Mouse (Mus musculus): Measurements from ENCODE around the gene Ccnd3. TPM values are rescaled to one million over a fixed set of nuclear protein-coding genes. Genes with fewer than 3 reads are reported as not detected.

The Ccnd3 gene
- polyA plus RNA-seq, 1 experiment from 2014 or later = 76.5 TPM

GRCm38 (mm10) chr17:47518205-47518604 lies 13.4 kb downstream of the Ccnd3 start:
- H3K27ac ChIP-seq (replicated peaks) = peak overlapping the region; percentile 25
- no peaks in the 10 kb centered on the region for H3K27me3 ChIP-seq (replicated peaks)
- WGBS = 46% methylated on average over 8 of the region's 8 CpGs
- no peak overlapping the region for H3K4me3 ChIP-seq (replicated peaks)
- no peaks in the 10 kb centered on the region for H3K36me3 ChIP-seq
- ATAC-seq (ENCODE audit: low FRiP score) = no peak
- H3K4me1 ChIP-seq = peaks cover 15% of the 10 kb centered on the region
- no peak overlapping the region for H3K4me2 ChIP-seq
- no peak overlapping the region for H3K9ac ChIP-seq (replicated peaks)
- no peaks in the 10 kb centered on the region for H3K9me3 ChIP-seq (replicated peaks)

- Histone ChIP-seq H3K4me3 (replicated peaks) (no peak overlapping the region; the same call in 1 of the 2 replicates), H3K4me2 (peak overlapping the region; percentile 50), H3K27me3 (replicated peaks) (no peaks in the 10 kb centered on the region), H3K27ac (replicated peaks) (peak overlapping the region; percentile 77), H3K9ac (replicated peaks) (peak overlapping the region; percentile 36), H3K9me3 (replicated peaks) (no peaks in the 10 kb centered on the region), H3K36me3 (no peaks in the 10 kb centered on the region), H3K4me1 (peaks cover 16% of the 10 kb centered on the region)
- peak; percentile 84 for ATAC-seq (ENCODE audit: low FRiP score)
- 3% methylated on average over 17 of the region's 17 CpGs for WGBS
These were observed 16.9 kb downstream of the Ccnd3 start for GRCm38 (mm10) chr17:47521551-47522258.

GRCm38 (mm10) chr17:47522536-47522935 lies 17.7 kb downstream of the Ccnd3 start:
- no peaks in the 10 kb centered on the region for H3K36me3 ChIP-seq
- WGBS = 75% methylated on average over 4 of the region's 4 CpGs
- H3K9me3 ChIP-seq (replicated peaks) = no peaks in the 10 kb centered on the region
- ATAC-seq (ENCODE audit: low FRiP score) = no peak
- H3K4me1 ChIP-seq = peaks cover 24% of the 10 kb centered on the region
- no peak overlapping the region for H3K9ac ChIP-seq (replicated peaks)
- no peak overlapping the region for H3K4me2 ChIP-seq
- H3K27me3 ChIP-seq (replicated peaks) = no peaks in the 10 kb centered on the region
- no peak overlapping the region for H3K4me3 ChIP-seq (replicated peaks)
- peak overlapping the region; percentile 77; the same call in 1 of the 2 replicates for H3K27ac ChIP-seq (replicated peaks)

- Histone ChIP-seq H3K4me1 (peaks cover 24% of the 10 kb centered on the region), H3K36me3 (no peaks in the 10 kb centered on the region), H3K9me3 (replicated peaks) (no peaks in the 10 kb centered on the region), H3K4me2 (no peak overlapping the region), H3K27me3 (replicated peaks) (no peaks in the 10 kb centered on the region), H3K9ac (replicated peaks) (no peak overlapping the region), H3K4me3 (replicated peaks) (no peak overlapping the region), H3K27ac (replicated peaks) (no peak overlapping the region)
- no peak for ATAC-seq (ENCODE audit: low FRiP score)
- WGBS = 76% methylated on average over 18 of the region's 18 CpGs
These were observed 18.4 kb downstream of the Ccnd3 start for GRCm38 (mm10) chr17:47523211-47523682.

GRCm38 (mm10) chr17:47524055-47524454 lies 19.2 kb downstream of the Ccnd3 start:
- no peak overlapping the region for H3K27ac ChIP-seq (replicated peaks)

GRCm38 (mm10) chr17:47524991-47525390 lies 20.1 kb downstream of the Ccnd3 start:
- H3K9me3 ChIP-seq (replicated peaks) = no peaks in the 10 kb centered on the region
- H3K4me3 ChIP-seq (replicated peaks) = no peak overlapping the region
- no peaks in the 10 kb centered on the region for H3K27me3 ChIP-seq (replicated peaks)
- H3K9ac ChIP-seq (replicated peaks) = no peak overlapping the region
- peaks cover 24% of the 10 kb centered on the region for H3K4me1 ChIP-seq
- 92% methylated on average over 6 of the region's 6 CpGs for WGBS
- H3K4me2 ChIP-seq = no peak overlapping the region
- H3K27ac ChIP-seq (replicated peaks) = no peak overlapping the region
- H3K36me3 ChIP-seq = no peaks in the 10 kb centered on the region
- no peak for ATAC-seq (ENCODE audit: low FRiP score)

More at GRCm38 (mm10) chr17:47524055-47524454, 19.2 kb downstream of the Ccnd3 start:
- Histone ChIP-seq H3K9ac (replicated peaks) (no peak overlapping the region), H3K4me2 (no peak overlapping the region), H3K4me3 (replicated peaks) (no peak overlapping the region), H3K4me1 (peaks cover 24% of the 10 kb centered on the region), H3K36me3 (no peaks in the 10 kb centered on the region), H3K27me3 (replicated peaks) (no peaks in the 10 kb centered on the region), H3K9me3 (replicated peaks) (no peaks in the 10 kb centered on the region)
- no peak for ATAC-seq (ENCODE audit: low FRiP score)
- 80% methylated on average over 8 of the region's 8 CpGs for WGBS

- H3K4me2 ChIP-seq = no peak overlapping the region
- WGBS = 80% methylated on average over 17 of the region's 17 CpGs
- no peak overlapping the region for H3K9ac ChIP-seq (replicated peaks)
- peaks cover 17% of the 10 kb centered on the region for H3K4me1 ChIP-seq
- no peaks in the 10 kb centered on the region for H3K36me3 ChIP-seq
- ATAC-seq (ENCODE audit: low FRiP score) = no peak
- no peaks in the 10 kb centered on the region for H3K27me3 ChIP-seq (replicated peaks)
- H3K4me3 ChIP-seq (replicated peaks) = no peak overlapping the region
- H3K27ac ChIP-seq (replicated peaks) = peak overlapping the region; percentile 63
- H3K9me3 ChIP-seq (replicated peaks) = no peaks in the 10 kb centered on the region
These were observed 22.1 kb downstream of the Ccnd3 start for GRCm38 (mm10) chr17:47526856-47527520.

- ATAC-seq (ENCODE audit: low FRiP score) = no peak
These were observed 22.9 kb downstream of the Ccnd3 start for GRCm38 (mm10) chr17:47527581-47528300.

GRCm38 (mm10) chr17:47528919-47529318 lies 24.1 kb downstream of the Ccnd3 start:
- Histone ChIP-seq H3K36me3 (no peaks in the 10 kb centered on the region), H3K4me1 (peaks cover 10% of the 10 kb centered on the region; the same call in 1 of the 2 replicates), H3K27me3 (replicated peaks) (no peaks in the 10 kb centered on the region), H3K27ac (replicated peaks) (no peak overlapping the region), H3K9ac (replicated peaks) (no peak overlapping the region), H3K4me2 (no peak overlapping the region), H3K4me3 (replicated peaks) (no peak overlapping the region), H3K9me3 (replicated peaks) (no peaks in the 10 kb centered on the region)
- ATAC-seq (ENCODE audit: low FRiP score) = no peak
- 60% methylated on average over 8 of the region's 8 CpGs for WGBS

More at GRCm38 (mm10) chr17:47527581-47528300, 22.9 kb downstream of the Ccnd3 start:
- H3K27ac ChIP-seq (replicated peaks) = peak overlapping the region; percentile 63
- H3K36me3 ChIP-seq = no peaks in the 10 kb centered on the region
- 54% methylated on average over 10 of the region's 10 CpGs for WGBS
- peaks cover 13% of the 10 kb centered on the region; the same call in 1 of the 2 replicates for H3K4me1 ChIP-seq
- no peaks in the 10 kb centered on the region for H3K27me3 ChIP-seq (replicated peaks)
- no peak overlapping the region for H3K9ac ChIP-seq (replicated peaks)
- no peak overlapping the region for H3K4me2 ChIP-seq
- no peaks in the 10 kb centered on the region for H3K9me3 ChIP-seq (replicated peaks)
- no peak overlapping the region for H3K4me3 ChIP-seq (replicated peaks)

- Histone ChIP-seq H3K4me3 (replicated peaks) (no peak overlapping the region), H3K4me2 (no peak overlapping the region), H3K36me3 (no peaks in the 10 kb centered on the region), H3K27ac (replicated peaks) (no peak overlapping the region), H3K4me1 (peaks cover 10% of the 10 kb centered on the region; the same call in 1 of the 2 replicates), H3K9ac (replicated peaks) (no peak overlapping the region), H3K27me3 (replicated peaks) (no peaks in the 10 kb centered on the region), H3K9me3 (replicated peaks) (no peaks in the 10 kb centered on the region)
- 94% methylated on average over 11 of the region's 11 CpGs for WGBS
- no peak for ATAC-seq (ENCODE audit: low FRiP score)
These were observed 24.7 kb downstream of the Ccnd3 start for GRCm38 (mm10) chr17:47529595-47529994.

GRCm38 (mm10) chr17:47531387-47531818 lies 26.6 kb downstream of the Ccnd3 start:
- ATAC-seq (ENCODE audit: low FRiP score) = no peak
- Histone ChIP-seq H3K4me2 (no peak overlapping the region), H3K36me3 (no peaks in the 10 kb centered on the region), H3K4me1 (peaks cover 10% of the 10 kb centered on the region; the same call in 1 of the 2 replicates), H3K9ac (replicated peaks) (no peak overlapping the region), H3K9me3 (replicated peaks) (no peaks in the 10 kb centered on the region), H3K27me3 (replicated peaks) (no peaks in the 10 kb centered on the region), H3K27ac (replicated peaks) (no peak overlapping the region), H3K4me3 (replicated peaks) (no peak overlapping the region)
- 46% methylated on average over 10 of the region's 10 CpGs for WGBS

Data from neural tube, embryonic 15.5 days (tissue).